Mouse (Mus musculus) cerebellum, postnatal 4 days (tissue): ENCODE data around the gene Prkg2.

Experiments
- DNase-seq, 2 experiments: peaks; one replicate each; pipeline ENCODE4 v3.0.0; 2022; ENCODE audit warnings: low spot score in 2 of 2, mixed read lengths in 1 of 2

Gene Prkg2

DNA sequence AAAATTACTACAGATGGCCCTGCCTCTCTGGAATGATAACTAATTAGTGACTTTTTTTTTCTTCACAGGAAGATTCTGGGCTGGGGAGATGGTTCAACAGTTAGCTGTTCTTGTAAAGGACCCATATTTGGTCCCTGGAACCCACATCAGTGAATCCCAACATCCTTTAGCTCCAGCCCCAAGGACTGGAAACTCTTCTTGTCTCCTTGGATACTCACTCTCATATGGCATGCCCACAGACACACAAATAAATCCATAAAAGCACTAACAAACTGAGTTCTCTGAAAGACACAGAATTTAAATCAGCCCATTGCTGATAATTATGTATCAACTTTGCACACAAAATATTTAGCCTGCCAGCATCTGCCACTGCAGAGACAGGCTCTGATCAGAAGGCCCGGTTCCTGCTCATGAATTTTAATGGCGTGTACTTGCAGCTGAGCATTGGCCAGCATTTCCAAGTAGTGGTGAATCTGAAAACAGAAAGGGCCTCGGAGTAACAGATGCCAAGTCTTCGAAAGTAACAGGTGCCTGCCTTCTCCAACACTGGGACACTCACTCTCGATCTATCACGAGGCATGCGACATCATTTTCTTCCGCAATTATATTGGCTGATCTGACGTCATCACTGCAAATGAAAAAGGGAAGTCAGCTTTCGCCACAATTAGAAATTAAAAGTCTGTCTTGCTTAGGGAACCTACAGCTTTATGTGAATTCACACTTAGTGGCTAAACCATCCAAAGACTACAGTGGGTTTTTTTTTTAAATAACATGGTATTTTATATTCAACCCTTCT, 61.1 kb downstream of the Prkg2 start:
- DNase-seq = no peak

DNA sequence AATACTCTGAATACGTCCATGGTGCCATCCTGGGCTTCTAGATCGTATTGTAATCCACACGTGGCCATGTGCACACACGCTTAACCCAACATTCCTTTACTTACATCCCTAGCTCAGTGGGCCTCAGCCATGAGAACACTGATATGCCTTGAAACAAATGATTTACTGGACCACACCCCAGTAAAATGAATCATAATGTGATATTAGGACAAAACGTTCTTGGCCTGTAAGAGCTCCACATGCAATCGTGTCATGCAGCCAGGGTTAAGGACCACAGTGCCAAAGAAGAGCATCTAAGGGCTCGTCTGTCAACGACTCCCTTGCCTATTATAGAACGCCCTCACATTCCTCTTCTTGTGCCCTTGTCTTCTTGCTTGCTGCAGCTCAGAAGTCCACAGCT, 70.5 kb downstream of the Prkg2 start:
- no peak for DNase-seq

DNA sequence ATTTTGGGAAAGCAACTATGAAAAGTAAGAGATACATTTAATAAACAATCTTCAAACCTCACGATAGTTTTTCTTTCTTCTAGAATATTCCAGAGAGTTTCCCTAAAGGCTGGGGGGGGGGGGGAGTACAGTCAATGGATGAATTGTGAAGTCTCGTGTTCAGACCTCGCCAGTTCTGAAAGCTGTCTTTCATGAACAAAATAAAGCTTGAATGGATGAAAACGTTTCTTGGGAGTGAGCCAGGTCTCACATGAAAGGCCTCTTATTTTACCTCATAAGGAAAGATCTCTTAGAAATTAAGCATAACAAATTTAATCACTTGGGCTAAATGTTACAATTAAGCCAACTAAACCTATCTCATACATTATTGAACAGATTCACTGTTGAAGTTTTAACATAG, 72.0 kb downstream of the Prkg2 start:
- DNase-seq = no peak

DNA sequence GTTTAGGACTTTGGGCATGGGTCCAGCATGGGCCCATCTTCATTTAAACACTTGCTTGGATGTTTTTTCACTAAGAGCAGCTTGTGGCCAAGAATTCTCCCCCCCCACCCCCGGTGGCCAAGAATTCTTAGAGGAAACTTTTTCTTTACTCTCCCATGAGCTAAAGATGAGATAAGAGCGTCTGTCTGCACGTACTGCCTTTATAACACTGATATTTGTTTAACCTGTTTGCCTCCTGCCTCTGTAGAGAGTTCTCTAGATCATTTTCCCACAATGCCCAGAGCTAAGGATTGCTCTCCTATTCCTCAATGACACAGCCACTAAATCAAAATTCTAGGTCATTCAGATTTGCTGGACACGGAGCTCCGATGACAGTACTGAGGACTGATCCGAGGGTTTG, 72.8 kb downstream of the Prkg2 start:
- no peak for DNase-seq

DNA sequence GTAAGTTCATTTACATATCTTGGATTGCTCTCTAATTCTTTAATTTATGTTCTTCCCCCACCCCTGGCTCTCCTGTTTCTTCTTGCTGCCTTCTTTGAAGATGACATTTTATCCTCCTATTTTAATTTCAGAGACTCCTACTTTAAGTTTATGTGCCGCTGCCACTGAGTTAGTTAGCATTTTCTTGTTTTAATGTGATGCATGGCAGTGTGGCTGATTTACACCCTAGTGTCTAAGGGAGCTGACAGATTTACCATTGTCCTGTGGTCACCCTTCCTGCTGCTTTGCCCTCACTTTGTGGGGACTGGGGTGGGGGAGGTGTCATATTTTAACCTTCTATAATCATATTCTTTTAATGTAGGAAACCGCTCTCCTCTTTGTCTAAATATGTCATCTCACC, 74.7 kb downstream of the Prkg2 start:
- DNase-seq = no peak

DNA sequence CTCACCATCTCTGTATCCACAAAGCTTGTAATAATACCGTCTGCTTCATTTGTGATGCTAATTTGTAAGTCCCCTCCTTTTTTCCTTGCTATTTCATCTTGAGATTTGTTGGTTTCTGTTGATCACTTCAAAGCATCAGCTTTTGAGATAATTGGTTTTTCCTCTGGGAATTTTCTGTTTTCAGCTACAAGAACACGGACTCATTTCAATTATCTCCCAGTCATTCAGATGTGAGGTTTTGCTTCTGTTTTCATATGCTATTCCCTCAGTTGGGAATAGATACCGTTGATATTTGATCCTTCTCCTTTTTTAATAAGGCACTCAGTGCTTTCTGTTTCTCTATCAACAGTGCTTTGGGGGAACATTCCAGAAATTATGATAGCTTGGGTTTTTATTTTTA, 81.6 kb downstream of the Prkg2 start:
- DNase-seq = no peak

- no peak for DNase-seq
Observed at GRCm38 (mm10) chr5:98953386-98953785, 83.8 kb downstream of the Prkg2 start.

- no peak for DNase-seq
Observed at GRCm38 (mm10) chr5:98951566-98951965, 85.6 kb downstream of the Prkg2 start.

- no peak for DNase-seq
Observed at GRCm38 (mm10) chr5:98950495-98951092, 86.6 kb downstream of the Prkg2 start.

- no peak for DNase-seq
Observed at GRCm38 (mm10) chr5:98949784-98950183, 87.4 kb downstream of the Prkg2 start.

DNA sequence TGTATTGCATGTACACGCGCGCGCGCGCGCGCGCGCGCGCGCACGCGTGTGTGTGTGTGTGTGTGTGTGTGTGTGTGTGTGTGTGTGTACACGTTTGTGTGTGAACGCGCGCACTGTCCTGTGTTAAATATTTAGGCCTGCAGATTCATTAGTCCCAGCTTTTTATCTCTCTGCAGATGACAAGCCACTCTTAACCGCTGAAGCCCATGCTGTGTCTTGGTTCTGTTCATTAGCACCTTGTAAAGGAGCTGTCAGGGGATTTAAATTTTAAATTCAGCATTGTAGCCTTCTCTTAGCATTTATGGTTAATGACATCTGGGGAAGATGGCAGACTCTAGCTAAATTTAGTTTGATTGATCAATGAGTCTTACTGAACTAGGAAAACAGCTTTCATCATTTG, 90.5 kb downstream of the Prkg2 start:
- no peak for DNase-seq

DNA sequence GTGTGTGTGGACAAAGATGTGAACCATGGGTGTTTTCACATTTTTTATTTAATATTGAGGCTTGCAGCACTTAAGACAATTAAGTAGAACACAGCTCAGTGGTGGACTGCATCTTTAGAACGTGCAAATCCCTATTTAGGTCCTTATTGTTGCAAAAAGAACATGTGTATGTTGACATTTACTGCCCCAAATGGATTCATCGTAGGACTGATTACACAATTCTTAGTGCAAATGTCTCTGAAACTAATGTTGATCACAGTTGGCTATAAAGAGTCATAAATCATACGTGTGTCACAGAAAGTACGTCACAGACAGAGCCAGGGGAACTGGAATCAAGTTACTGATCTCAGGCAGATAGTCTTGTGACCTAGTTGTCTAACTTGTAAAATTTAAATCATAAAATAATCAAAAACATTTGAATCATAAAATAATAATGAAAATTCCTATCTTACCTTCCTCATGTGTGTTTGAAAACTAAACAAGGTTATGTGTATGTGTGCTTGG, 91.0 kb downstream of the Prkg2 start:
- no peak for DNase-seq

- DNase-seq = no peak
Observed at GRCm38 (mm10) chr5:98943776-98944175, 93.4 kb downstream of the Prkg2 start.

GRCm38 (mm10) chr5:98940731-98941130, 96.4 kb downstream of the Prkg2 start:
- no peak for DNase-seq

- DNase-seq = no peak
Observed at GRCm38 (mm10) chr5:98939631-98940208, 97.4 kb downstream of the Prkg2 start.

DNA sequence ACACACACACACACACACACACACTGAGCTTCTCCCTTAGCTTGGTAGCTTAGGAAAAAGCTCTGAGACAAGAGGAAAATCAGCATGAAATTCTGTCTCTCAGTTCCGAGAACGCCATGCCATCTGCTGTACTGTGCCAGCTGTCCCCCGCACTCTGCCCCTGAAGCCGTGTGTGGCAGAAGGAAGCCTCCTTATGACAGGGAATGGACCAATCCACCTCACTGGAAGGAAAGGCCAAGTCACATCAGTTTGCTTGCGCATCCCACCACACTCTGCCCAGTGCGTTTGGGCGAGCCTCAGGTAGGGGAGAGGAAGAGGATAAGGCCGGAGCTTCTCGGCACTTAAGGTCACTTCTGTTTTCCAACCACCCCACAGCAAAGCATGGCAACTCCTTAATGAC, 98.0 kb downstream of the Prkg2 start:
- DNase-seq = peak in 1 of 2 experiments; percentile 34

GRCm38 (mm10) chr5:98937879-98938278, 99.3 kb downstream of the Prkg2 start:
- no peak for DNase-seq

DNA sequence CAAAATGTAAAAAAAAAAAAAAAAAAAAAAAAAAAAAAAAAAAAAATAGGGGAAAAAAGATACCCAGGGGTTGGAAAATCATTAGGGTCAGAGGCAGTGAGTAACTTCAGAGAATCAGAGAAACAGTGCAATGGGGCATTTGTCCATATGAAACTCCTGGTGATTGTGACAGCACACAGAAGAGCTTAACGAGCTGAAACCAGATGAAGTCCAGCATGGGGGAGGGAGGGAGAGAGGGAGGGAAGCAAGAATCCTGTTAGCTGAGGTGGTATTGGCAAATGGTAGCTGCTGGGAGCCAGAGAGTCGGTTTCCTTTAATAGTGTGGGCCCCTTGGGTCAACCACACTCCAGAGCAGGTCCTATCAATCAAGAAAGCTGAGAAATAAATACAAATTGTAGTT, 100.5 kb downstream of the Prkg2 start:
- DNase-seq = no peak

- DNase-seq = no peak
Observed at GRCm38 (mm10) chr5:98935930-98936329, 101.2 kb downstream of the Prkg2 start.

- no peak for DNase-seq
Observed at GRCm38 (mm10) chr5:98922921-98923320, 114.2 kb downstream of the Prkg2 start.

DNA sequence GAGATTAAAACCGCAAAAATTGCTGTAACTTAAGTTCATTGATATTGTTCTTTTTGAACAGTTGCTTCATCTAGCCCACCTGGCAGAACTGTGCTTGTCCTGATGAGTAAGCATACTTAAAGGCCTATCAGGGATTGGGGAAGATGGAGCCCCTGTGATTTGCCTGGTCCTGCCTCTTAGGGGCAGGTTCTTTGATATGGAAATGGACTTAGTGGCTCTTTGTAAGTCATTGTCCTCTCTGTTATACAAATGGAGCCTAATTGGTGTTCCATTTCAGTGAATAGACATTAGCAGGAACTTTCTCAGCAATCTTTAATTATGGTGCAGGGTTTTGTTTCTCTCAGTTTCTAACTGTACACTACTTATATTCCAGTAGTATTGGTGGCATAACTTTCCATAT, 115.5 kb downstream of the Prkg2 start:
- no peak for DNase-seq

DNA sequence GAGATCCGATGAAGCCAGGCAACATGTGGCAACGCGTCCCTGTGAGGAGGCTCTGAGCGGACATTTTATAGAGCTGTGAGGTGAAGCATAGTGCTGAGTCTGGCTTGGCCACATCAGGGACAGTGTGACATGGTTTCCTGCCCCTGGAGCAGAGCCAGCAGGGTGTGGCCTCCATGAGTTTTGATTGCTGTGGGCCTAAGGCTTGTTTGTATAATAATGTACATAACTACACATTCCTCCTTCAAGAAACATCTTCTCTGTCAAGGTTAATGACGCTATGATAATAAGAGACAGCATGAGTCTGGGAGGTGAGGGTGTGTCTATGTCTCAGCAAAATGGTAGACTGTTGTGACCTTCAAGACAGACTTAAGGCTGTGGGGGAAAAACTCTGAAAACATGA, 118.4 kb downstream of the Prkg2 start:
- DNase-seq = no peak

DNA sequence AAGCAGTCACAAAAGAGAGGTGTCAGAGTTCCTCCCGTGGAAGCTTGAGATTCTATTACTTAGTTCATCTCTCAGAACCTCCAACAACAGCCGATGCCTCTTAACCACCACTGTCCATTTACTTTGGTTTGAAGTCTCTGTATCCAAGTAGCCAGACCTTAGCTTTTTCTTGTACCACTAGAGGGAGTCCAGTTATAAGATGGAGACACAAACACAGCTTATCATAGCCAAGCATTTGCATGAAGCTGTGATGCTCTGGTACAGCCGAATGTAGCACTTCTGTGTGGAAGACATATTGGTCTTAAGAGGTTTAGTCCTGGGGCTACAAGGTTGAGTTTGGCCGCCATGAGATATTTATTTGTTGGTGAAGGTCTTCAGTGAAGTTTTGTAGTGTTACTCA, 134.8 kb downstream of the Prkg2 start:
- no peak for DNase-seq
